Mouse (Mus musculus) MEL (cell line): ENCODE results near the gene Gm10190.

Experiments used
- EP300 ChIP-seq, 2 experiments: IDR thresholded peaks; 2 replicates each; pipeline ENCODE4 v1.6.1; 2011; ENCODE audit warnings: improper control_type of control experiment in 2 of 2, low read length in 2 of 2, low read depth in 1 of 2, mild to moderate bottlenecking in 1 of 2
- ETS1 ChIP-seq: IDR thresholded peaks from 2 replicates; pipeline ENCODE4 v1.6.1; 2012; ENCODE audit warnings: low read depth, mild to moderate bottlenecking, inconsistent platforms, low read length, improper control_type of control experiment, moderate library complexity
- HCFC1 ChIP-seq: IDR thresholded peaks from 2 replicates; pipeline ENCODE4 v1.6.1; 2012; ENCODE audit warnings: low read depth, mild to moderate bottlenecking, inconsistent platforms, low read length, improper control_type of control experiment, moderate library complexity
- POLR2A ChIP-seq, 2 experiments: IDR thresholded peaks; 2 replicates each; pipeline ENCODE4 v1.6.1; 2011 to 2012; ENCODE audit warnings: low read length in 2 of 2, mild to moderate bottlenecking in 2 of 2, control low read depth in 1 of 2, improper control_type of control experiment in 1 of 2, low read depth in 1 of 2, moderate library complexity in 1 of 2; ENCODE audit not compliant: control insufficient read depth in 1 of 2, insufficient read depth in 1 of 2, poor library complexity in 1 of 2
- RCOR1 ChIP-seq: IDR thresholded peaks from 2 replicates; pipeline ENCODE4 v1.6.1; 2012; ENCODE audit warnings: low read depth, mild to moderate bottlenecking, inconsistent platforms, low read length, improper control_type of control experiment
- UBTF ChIP-seq: IDR thresholded peaks from 2 replicates; pipeline ENCODE4 v1.6.1; 2012; ENCODE audit warnings: low read depth, mild to moderate bottlenecking, inconsistent platforms, low read length, improper control_type of control experiment, moderate library complexity, borderline replicate concordance; ENCODE audit not compliant: insufficient read depth
- ZMIZ1 ChIP-seq: IDR thresholded peaks from 2 replicates; pipeline ENCODE4 v1.6.1; 2012; ENCODE audit warnings: low read depth, mild to moderate bottlenecking, inconsistent platforms, low read length, improper control_type of control experiment, moderate library complexity

DNA sequence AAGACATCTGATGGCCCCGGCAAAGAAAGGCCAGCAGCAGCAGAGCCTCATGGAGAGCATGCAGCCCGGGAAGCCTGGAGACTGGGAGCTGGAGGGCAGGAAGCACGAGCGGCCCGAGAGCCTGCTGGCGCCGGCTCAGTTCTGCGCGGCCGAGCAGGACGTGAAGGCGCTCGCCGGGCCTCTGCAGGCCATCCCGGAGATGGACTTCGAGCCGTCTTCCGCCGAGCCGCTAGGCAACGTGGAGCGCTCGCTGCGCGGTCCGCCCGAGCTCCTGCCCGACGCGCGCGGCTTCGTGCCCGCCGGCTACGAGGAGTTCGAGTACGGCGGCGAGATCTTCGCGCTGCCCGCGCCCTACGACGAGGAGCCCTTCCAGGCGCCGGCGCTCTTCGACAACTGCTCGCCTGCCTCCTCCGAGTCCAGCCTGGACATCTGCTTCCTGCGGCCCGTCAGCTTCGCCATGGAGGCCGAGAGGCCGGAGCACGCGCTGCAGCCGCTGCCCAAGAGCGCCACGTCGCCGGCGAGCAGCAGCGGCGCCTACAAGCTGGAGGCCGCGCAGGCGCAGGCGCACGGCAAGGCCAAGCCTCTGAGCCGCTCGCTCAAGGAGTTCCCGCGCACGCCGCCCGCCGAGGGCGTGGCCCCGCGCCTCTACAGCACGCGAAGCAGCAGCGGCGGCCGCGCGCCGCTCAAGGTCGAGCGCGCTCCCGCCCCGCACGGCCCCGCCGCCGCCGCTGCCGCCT lies at the start of gene Gm10190:
- TF ChIP-seq RCOR1 (no peak), ETS1 (no peak), UBTF (no peak), EP300 (IDR thresholded peaks at IDR 0.05; ENCODE audit: low read depth in 1 of 2, low read length in 2 of 2) (no peak), HCFC1 (no peak), POLR2A (IDR thresholded peaks at IDR 0.05; ENCODE audit: control insufficient read depth in 1 of 2, insufficient read depth in 1 of 2, low read depth in 1 of 2, low read length in 2 of 2, poor library complexity in 1 of 2) (no peak), ZMIZ1 (no peak)
